Mouse (Mus musculus) kidney, embryonic 15.5 days (tissue): Measurements from ENCODE around the gene Dhx9. TPM values are rescaled to one million over a fixed set of nuclear protein-coding genes. Genes with fewer than 3 reads are reported as not detected.
"Not testable (repeated sequence)": the region's sequence is repeated elsewhere in the genome, so short reads cannot be mapped to it uniquely, and the experiment has no call there.

Source experiments
- ATAC-seq: fragments of 200-750 bp; cut with Nextera tagmentation; replicated peaks from 2 replicates; pipeline ENCODE4 v1.8.0; 2017; ENCODE audit warnings: moderate TSS enrichment; ENCODE audit not compliant: low FRiP score
- H3K27ac ChIP-seq: fragments of 300-500 bp; sonication (generic); 2 replicates; pipeline ENCODE4 v1.5.1; 2015; ENCODE audit warnings: mild to moderate bottlenecking, inconsistent platforms
- H3K27me3 ChIP-seq: fragments of 300-500 bp; sonication (generic); 2 replicates; pipeline ENCODE4 v1.6.1; 2015; ENCODE audit warnings: inconsistent platforms
- H3K36me3 ChIP-seq: fragments of 300-500 bp; sonication (generic); 2 replicates; pipeline ENCODE4 v1.6.1; 2015; ENCODE audit warnings: inconsistent platforms
- H3K4me1 ChIP-seq: fragments of 300-500 bp; sonication (generic); 2 replicates; pipeline ENCODE4 v1.6.1; 2015; ENCODE audit warnings: inconsistent platforms
- H3K4me2 ChIP-seq: fragments of 300-500 bp; sonication (generic); 2 replicates; pipeline ENCODE4 v1.6.1; 2015; ENCODE audit warnings: moderate library complexity, mild to moderate bottlenecking, inconsistent platforms
- H3K4me3 ChIP-seq: fragments of 300-500 bp; sonication (generic); replicated peaks from 2 replicates; pipeline ENCODE4 v1.5.1; 2015; ENCODE audit warnings: mild to moderate bottlenecking, inconsistent platforms
- H3K9ac ChIP-seq: fragments of 300-500 bp; sonication (generic); 2 replicates; pipeline ENCODE4 v1.6.1; 2015; ENCODE audit warnings: mild to moderate bottlenecking, inconsistent platforms
- H3K9me3 ChIP-seq: fragments of 300-500 bp; sonication (generic); replicated peaks from 2 replicates; pipeline ENCODE4 v1.6.1; 2016; ENCODE audit warnings: inconsistent platforms
- WGBS: fragments of 180-500 bp; shearing (Covaris S2); methylation state at CpG from one replicate; pipeline ENCODE4 v1.1.7; 2015; ENCODE audit warnings: mixed read lengths; 5-methylcytosine and 5-hydroxymethylcytosine counted together
- polyA plus RNA-seq: library from polyadenylated mRNA; unstranded; fragments of >200 nt; fragmentation: Nextera tagmentation; extraction: Ambion mirVana; gene quantifications from 2 replicates; pipeline ENCODE4 v1.2.1, GENCODE M21; 2015

The Dhx9 gene
- polyA plus RNA-seq, 1 experiment from 2014 or later = 37.3 TPM

DNA sequence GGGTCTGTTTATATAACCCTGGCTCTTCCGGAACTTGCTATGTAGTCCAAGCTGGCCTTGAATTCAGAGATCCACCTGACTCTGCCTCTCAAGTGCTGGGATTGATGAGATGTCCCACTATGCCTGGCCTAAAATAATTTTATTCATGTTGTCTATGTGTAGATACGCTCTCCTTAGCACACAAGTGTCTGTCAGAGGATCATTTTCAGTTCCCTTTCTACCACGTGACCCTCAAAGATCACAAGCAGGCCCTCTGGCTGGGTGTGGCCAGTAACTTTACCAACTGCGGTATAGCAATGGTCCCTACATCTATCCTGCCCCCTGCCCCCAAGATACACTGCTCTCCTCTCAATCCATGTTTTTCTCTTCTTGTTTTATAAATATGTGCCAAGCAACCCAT lies 72.5 kb downstream of the Dhx9 start:
- no peaks in the 10 kb centered on the region for H3K36me3 ChIP-seq
- WGBS = 86% methylated on average over 4 of the region's 4 CpGs
- H3K27ac ChIP-seq = no peak overlapping the region
- no peak overlapping the region for H3K4me3 ChIP-seq
- no peak for ATAC-seq
- no peaks in the 10 kb centered on the region for H3K27me3 ChIP-seq
- H3K4me1 ChIP-seq = no peaks in the 10 kb centered on the region
- H3K4me2 ChIP-seq = no peak overlapping the region
- no peak overlapping the region for H3K9ac ChIP-seq
- H3K9me3 ChIP-seq = no peaks in the 10 kb centered on the region

DNA sequence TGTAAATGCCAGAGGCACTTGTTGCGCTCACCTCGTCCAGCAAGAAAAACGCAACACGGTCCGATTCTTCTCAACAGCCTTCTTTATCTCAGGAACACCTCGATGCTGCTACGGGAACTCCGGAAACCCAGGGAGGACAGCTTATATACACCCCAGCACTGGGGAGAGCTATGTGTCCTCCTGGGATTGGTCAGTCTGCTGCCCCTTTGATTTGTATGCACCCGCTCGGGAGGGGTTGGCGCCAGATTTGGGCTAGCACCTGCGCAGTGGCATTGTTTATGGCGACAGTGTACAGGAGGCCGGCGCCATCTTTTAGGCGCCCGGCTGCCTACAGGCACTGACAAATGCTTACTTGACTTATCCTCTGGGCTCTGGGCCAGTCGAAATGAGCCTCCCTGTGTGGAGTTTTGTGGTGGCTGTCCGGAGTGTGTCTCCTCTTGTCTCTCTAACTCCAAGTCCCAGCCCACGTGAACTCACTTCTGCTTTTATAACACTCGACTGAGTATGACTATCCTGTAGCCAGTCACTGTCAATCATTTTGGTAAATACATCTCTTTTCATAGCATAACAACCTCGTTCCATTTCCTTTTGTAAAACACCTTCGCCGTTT lies 73.2 kb downstream of the Dhx9 start:
- H3K4me1 ChIP-seq, H3K9me3 ChIP-seq, ATAC-seq, H3K9ac ChIP-seq, H3K4me3 ChIP-seq, H3K36me3 ChIP-seq, H3K27ac ChIP-seq, H3K27me3 ChIP-seq, H3K4me2 ChIP-seq: not testable (repeated sequence)
- 88% methylated on average over 24 of the region's 24 CpGs for WGBS

DNA sequence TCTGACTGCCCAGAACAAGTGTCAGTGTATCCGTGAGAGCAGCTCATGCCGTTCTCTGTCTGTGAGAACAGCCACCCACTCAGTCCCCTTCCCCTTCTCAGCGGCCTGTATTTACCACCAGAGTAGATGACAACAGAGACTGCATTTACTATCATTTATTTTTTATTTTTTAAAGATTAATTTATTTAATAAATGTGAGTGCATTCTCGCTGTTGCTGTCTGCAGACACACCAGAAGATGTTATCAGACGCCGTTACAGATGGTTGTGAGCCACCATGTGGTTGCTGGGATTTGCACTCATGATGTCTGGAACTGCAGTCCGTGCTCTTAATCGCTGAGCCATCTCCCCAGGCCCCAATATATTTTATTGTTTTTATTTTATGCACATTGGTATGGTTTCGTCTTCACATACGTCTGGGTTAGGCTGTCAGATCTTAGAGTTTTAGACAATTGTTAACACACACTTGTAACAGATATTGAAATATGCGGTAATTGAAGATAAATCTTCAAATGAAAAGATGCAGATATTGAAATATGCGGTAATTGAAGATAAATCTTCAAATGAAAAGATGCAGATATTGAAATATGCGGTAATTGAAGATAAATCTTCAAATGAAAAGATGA lies 74.0 kb downstream of the Dhx9 start:
- not testable (repeated sequence) for H3K9ac ChIP-seq, ATAC-seq
- WGBS = 83% methylated on average over 13 of the region's 13 CpGs

DNA sequence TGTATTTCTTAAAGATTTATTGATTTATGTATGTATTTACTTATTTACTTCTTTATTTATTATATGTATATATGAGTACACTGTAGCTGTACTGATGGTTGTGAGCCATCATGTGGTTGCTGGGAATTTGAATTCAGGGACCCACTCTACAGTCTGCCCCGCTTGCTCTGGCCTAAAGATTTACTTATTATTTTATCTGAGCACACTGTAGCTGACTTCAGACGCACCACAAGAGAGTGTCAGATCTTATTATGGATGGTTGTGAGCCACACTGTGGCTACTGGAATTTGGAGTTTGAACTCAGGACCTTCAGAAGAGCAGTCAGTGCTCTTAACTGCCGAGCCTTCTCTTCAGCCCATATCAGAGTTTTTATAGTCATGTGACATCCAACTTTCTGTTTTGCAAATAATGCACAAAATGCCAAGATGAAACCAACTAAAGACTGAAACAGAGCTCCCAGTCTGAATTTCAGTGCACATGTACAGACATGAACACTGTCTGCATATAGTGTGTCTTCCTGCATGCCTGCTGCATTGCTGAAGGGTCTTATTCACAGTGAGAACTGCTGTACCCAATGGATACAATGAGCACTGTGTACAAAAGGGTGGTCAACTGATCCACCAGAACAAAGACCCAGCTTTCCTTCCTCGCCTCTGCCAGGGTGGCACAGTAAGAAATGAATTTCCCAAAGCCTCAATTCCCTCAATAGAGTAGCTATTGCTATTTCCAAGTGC lies 74.6 kb downstream of the Dhx9 start:
- not testable (repeated sequence) for H3K27ac ChIP-seq, H3K4me2 ChIP-seq, H3K27me3 ChIP-seq, H3K9ac ChIP-seq, H3K9me3 ChIP-seq, ATAC-seq, H3K4me1 ChIP-seq, H3K4me3 ChIP-seq, H3K36me3 ChIP-seq
- 96% methylated on average over 3 of the region's 4 CpGs for WGBS

More for the DNA sequence above, 74.0 kb downstream of the Dhx9 start:
- H3K4me3 ChIP-seq, H3K27ac ChIP-seq, H3K9me3 ChIP-seq, H3K4me1 ChIP-seq, H3K4me2 ChIP-seq, H3K36me3 ChIP-seq, H3K27me3 ChIP-seq: not testable (repeated sequence)

DNA sequence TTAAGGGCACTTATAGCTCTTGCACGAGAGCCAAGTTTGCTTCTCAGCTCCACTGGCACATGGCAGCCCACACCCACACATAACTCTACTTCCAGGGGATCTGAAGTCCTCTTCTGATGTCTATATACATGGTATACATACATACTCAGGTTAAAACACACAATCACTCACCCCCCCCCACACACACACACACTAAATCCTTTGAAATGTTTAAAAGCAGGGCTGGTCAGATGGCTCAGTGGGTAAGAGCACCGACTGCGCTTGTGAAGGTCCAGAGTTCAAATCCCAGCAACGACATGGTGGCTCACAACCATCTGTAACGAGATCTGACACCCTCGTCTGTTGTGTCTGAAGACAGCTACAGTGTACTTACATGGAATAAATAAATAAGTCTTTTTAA lies 75.7 kb downstream of the Dhx9 start:
- H3K4me1 ChIP-seq = no peaks in the 10 kb centered on the region
- no peak overlapping the region for H3K4me3 ChIP-seq
- no peaks in the 10 kb centered on the region for H3K9me3 ChIP-seq
- H3K36me3 ChIP-seq = no peaks in the 10 kb centered on the region
- H3K27ac ChIP-seq = no peak overlapping the region
- H3K27me3 ChIP-seq = no peaks in the 10 kb centered on the region
- 83% methylated on average over 6 of the region's 6 CpGs for WGBS
- no peak overlapping the region for H3K9ac ChIP-seq
- H3K4me2 ChIP-seq = no peak overlapping the region
- no peak for ATAC-seq

DNA sequence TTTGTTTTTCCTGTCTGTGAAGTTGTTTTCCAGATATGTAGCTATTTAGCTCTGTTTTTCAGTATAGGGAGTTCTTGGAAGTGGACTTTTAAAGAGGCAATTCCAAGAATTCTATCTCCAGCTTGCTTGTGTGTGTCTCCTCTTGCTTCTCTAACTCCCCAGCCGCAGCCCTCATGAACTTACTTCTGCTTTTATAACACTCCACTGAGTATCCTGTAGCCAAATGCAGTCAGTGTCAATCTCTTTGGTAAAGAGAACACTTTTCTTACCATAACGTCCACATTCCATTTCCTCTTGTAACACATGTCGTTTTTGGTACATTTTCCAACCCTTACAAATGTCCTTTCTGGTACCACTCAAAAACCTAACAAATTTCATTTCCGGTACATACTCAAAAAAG lies 76.5 kb downstream of the Dhx9 start:
- not testable (repeated sequence) for ATAC-seq, H3K9ac ChIP-seq, H3K36me3 ChIP-seq, H3K27ac ChIP-seq, H3K27me3 ChIP-seq, H3K4me2 ChIP-seq, H3K4me3 ChIP-seq, H3K9me3 ChIP-seq, H3K4me1 ChIP-seq
- WGBS = 88% methylated on average over 1 of the region's 4 CpGs

DNA sequence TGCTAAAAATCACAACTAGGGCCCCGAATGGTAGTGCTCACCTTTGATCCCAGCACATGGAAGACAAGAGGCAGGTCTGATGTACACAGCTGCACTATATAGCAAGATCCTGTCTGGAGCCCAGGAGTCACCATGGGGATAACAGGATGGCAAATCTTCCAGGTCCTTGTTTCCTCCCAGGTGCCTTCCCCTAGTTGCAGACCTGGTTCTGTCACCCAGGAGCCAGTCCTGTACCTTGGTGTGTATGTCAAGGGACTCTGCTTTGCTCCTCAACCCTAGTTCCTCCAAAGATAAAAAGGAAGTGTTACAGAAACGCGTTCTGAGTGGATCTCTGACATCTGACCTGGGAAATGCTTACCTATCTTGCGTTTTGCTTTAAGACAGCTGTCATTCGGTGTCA lies 79.2 kb downstream of the Dhx9 start:
- H3K4me3 ChIP-seq, H3K27me3 ChIP-seq, H3K4me1 ChIP-seq, H3K4me2 ChIP-seq, H3K36me3 ChIP-seq, H3K9ac ChIP-seq, ATAC-seq, H3K9me3 ChIP-seq, H3K27ac ChIP-seq: not testable (repeated sequence)
- WGBS = 80% methylated on average over 5 of the region's 5 CpGs

DNA sequence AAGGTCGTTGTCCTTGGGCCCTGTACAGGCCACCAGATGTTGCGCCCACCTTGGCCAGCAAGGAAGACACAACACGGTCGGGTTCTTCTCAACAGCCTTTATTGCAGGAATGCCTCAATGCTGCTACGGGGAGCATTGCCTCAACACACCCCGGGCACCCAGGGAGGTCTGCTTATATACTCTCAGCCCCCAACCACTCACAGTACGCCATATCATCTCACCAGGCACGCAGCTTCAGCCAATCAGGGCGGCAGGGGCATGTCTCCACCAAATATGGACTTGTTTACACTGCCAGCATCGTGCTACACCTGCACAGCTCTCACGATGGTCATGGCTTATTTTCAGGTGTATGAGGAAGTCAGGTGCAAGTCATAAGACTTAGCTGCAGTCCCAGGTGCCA lies 79.8 kb downstream of the Dhx9 start:
- not testable (repeated sequence) for H3K27me3 ChIP-seq, ATAC-seq

More for the DNA sequence above, 79.8 kb downstream of the Dhx9 start:
- H3K9ac ChIP-seq, H3K4me1 ChIP-seq, H3K9me3 ChIP-seq, H3K4me2 ChIP-seq, H3K36me3 ChIP-seq, H3K27ac ChIP-seq, H3K4me3 ChIP-seq: not testable (repeated sequence)
- WGBS = 85% methylated on average over 11 of the region's 11 CpGs

Other genes starting within 250 kb of the Dhx9 start
- 93.5 and 101 TPM in 2 replicates for gene Lamc1, start 154.9 kb downstream of the Dhx9 start, polyA plus RNA-seq
- gene Shcbp1l, start 62.5 kb downstream of the Dhx9 start, polyA plus RNA-seq = 0.12 and 0.13 TPM in 2 replicates
- 21.4 and 23.3 TPM in 2 replicates for gene Npl, start 62.4 kb upstream of the Dhx9 start, polyA plus RNA-seq
- gene Rgs8, start 165.4 kb upstream of the Dhx9 start, polyA plus RNA-seq = 0.10 and 0.14 TPM in 2 replicates